Mouse (Mus musculus) urinary bladder, postnatal 36 days (tissue): Measurements from ENCODE around the gene Clcn3.
"Not testable (repeated sequence)": the region's sequence is repeated elsewhere in the genome, so short reads cannot be mapped to it uniquely, and the experiment has no call there.

Experiments used
- DNase-seq, 2 experiments: peaks; one replicate each; pipeline ENCODE4 v3.0.0; 2022; ENCODE audit warnings: low spot score in 2 of 2, mixed read lengths in 1 of 2

Clcn3 gene

DNA sequence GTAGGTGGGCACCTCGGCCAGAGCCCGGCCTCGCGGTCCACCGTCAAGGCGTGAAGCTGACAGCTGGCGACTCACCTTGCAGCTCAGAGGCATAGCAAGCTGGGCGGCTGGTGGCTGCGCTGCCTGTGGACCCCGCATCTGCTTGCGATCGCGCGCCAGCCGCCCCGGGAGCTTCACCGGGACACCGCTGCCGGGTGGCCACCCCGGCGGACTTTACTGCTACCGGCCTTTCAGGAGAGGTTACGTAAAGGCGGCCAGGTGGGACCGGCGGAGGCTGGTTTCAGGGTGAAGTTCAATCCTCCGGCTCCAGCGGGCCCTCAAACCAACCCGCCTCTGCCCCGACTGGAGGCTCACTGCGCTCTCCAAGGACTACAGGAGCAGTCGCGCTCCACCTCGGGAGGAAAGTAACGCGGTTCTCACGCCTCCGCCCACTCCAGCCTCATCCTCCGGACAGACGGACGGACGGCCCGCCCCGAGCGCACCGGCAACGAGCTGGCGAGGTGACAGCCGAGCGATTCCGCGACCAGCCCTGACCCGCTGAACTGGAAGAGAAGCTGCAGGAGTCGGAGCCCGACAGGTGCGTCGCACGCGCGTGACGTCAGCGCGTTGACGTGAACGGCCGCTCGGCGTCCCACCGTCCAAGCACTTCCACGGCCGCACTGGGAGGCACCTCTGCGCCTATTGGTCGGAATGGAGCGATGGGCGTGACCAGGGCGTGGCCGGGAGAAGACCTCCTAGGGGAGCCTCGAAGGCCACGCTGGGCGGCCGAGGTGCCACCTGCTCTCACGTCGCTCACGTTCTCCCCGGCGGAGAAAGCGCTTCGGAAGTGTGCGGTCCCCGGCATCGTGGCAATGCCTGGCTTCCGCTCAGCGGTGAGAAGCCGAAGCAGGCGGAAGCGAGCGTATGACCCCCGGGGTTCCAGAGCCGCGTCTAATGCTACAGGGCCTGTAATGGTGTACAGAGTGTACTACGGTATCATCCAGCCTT, at the start of gene Clcn3:
TSS of gene Clcn3 (minus strand) at position 600 of the 987 bp plus-strand sequence.
- DNase-seq: peak; percentile 93 to 97

GRCm38 (mm10) chr8:60996468-60996867, 13.4 kb upstream of the Clcn3 start:
- no peak for DNase-seq

- DNase-seq: no peak
These were observed 10.5 kb upstream of the Clcn3 start for GRCm38 (mm10) chr8:60993639-60993986.

- peak; percentile 94 to 98 for DNase-seq
These were observed 10.0 kb upstream of the Clcn3 start, which contains the start of gene Nek1 for GRCm38 (mm10) chr8:60992910-60993638. TSS of gene Nek1 (plus strand) at chr8:60993195.

DNA sequence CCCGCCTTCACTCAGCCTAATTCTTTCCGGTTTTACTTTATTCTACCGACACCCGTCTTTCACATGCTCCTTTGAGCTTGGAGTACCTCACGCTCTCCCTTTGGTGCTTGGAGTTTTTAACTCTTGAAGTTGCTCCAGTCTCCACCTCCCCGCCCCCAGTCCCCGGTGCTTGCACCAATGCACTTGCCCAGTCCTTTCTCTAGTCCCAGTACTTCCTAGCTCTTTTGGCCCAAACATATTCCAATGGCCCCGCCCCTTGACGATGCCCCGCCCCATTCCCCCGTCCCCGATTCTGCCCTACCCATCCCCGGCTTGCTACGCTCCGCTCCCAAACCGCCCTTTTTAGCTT, 9.4 kb upstream of the Clcn3 start:
- peak; percentile 72 to 77 for DNase-seq

GRCm38 (mm10) chr8:60984260-60985010, 1.3 kb upstream of the Clcn3 start:
- DNase-seq: not testable (repeated sequence)

- peak; percentile 69 to 80 for DNase-seq
These were observed 584 bp upstream of the Clcn3 start for GRCm38 (mm10) chr8:60983688-60984079.

- DNase-seq: no peak
These were observed 1.7 kb downstream of the Clcn3 start for GRCm38 (mm10) chr8:60981388-60981787.

GRCm38 (mm10) chr8:60978496-60978895, 4.6 kb downstream of the Clcn3 start:
- no peak for DNase-seq

- no peak for DNase-seq
These were observed 6.3 kb downstream of the Clcn3 start for GRCm38 (mm10) chr8:60976818-60977217.

DNA sequence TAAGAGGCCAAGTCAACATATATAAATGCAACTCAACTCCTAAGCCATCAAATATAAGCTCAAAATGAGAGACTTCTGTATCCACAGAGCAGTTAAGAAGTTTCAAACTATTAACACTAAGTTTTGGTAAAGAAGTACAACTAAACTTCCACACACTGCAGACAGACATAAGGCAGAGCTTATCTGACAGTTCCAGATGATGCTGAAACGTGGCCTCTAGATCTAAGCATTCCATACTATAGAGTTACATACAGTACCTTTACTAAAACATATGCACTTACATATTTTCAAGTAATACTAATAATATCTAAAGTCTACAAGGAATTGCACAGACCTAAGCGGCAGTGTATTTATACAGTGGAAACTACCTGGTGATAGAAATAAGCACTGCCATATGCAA, 8.3 kb downstream of the Clcn3 start:
- DNase-seq: no peak

- no peak for DNase-seq
These were observed 9.7 kb downstream of the Clcn3 start for GRCm38 (mm10) chr8:60973448-60973847.

- DNase-seq: no peak
These were observed 11.3 kb downstream of the Clcn3 start for GRCm38 (mm10) chr8:60971808-60972207.

DNA sequence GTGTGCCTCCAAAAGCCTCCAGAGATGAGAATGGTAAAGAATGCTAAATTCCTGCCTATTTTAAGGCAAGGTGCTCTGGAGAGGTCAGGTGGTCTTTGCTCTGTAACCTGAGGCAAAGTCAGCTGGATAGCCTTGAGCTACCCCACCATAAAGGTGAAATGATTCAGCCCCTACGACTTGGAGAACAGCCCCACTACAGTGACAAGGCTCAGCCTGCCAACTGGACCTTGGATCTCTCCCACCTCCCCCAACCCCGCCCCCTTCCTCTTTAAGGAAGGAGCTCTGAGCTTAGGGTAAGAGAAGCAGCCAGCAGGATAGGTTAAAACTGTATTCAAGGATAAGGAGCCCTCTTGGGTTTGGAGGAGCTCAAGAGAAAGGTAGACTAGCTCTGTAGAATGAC, 14.0 kb downstream of the Clcn3 start:
- DNase-seq: no peak

DNA sequence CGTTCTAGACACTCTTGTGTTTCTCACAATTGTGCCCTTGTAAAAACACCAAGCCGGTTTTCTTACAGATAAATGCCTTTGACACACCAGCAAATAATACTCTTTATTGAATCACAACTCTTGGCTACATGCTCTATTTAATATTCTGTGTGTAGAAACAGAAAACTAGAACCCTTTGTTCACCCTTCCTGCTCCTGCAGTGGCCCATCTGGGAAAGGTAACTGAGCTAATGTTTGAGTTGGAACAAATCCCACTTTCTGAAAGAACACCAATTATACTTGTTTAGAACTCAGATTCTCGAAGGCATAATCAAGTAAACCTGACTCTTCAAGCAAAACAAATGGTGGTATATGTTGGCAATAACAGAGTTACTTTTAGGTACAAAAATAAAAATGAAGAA, 17.4 kb downstream of the Clcn3 start:
- no peak for DNase-seq

DNA sequence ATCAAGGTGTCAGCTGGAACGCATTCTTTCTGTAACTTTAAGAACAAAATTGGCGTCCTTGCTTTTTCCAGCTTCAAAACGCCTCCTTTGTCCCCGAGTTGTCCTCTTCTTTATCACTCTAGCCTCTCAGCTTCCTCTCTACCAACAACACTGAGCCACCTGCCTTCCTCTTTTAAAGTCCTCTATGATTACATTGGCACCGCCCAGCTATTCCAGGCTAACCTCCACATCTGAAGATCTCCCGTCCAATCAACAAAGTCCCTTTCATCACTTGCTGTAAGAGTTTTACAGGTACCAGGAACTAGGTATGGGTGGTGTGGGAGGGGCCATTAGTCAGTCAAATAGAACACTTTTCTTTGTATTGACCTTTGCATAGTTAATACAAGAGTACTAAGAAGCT, 17.8 kb downstream of the Clcn3 start:
- no peak for DNase-seq

DNA sequence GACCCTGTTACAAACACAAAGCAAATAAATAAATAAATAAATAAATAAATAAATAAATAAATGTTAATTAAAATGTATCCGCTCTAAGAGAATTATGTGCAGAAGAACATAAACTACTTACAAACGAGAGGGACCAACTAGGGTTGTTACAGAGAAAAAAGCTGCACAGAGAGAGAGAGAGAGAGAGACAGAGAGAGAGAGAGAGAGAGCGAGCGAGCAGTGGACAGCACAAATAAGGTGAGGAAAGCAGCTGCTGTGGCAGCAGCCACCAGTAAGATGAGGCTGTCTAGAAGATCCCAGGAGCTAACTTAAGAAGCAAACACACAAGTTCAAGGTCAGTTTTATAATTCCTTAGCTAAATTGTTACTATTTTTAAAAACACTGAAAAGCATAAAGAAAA, 18.6 kb downstream of the Clcn3 start:
- no peak for DNase-seq

DNA sequence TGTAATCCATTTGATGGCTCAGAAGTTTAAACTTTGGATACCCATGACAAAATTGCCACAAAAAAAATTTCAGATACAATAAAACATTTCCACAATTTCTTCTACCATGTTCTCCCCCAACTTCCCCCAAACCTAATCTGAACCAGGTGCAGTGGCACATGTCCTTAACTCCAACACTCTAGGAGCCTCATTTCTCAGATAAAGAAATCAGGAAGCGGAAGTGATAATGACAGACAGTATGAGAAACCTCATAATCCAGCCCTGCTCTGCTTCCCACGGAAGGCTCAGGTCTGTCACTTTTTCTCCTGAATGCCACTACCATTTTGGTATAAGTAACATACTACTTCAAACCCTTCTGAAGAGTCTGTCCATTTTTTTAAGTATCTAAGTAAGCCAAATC, 19.2 kb downstream of the Clcn3 start:
- DNase-seq: no peak

- DNase-seq: no peak
These were observed 20.3 kb downstream of the Clcn3 start for GRCm38 (mm10) chr8:60962763-60963162.

DNA sequence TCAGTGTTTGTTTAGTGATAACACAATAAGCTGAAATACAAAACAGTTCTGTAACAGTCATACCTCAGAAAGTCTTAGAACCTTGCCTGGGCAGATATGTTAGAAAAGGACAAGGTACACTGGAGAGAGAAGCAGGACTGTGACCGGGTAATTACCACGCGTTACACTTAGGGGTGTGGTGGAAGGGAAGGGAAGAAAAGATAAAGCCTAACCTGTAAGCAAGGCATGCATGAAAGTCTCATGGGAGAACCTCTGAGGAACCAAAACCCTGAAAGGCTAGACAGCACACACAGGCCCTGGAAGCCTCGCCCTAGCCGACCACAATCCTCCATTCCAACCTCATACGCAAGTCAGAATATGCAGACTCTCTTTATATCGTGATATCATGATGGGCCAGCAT, 26.3 kb downstream of the Clcn3 start:
- DNase-seq: no peak

DNA sequence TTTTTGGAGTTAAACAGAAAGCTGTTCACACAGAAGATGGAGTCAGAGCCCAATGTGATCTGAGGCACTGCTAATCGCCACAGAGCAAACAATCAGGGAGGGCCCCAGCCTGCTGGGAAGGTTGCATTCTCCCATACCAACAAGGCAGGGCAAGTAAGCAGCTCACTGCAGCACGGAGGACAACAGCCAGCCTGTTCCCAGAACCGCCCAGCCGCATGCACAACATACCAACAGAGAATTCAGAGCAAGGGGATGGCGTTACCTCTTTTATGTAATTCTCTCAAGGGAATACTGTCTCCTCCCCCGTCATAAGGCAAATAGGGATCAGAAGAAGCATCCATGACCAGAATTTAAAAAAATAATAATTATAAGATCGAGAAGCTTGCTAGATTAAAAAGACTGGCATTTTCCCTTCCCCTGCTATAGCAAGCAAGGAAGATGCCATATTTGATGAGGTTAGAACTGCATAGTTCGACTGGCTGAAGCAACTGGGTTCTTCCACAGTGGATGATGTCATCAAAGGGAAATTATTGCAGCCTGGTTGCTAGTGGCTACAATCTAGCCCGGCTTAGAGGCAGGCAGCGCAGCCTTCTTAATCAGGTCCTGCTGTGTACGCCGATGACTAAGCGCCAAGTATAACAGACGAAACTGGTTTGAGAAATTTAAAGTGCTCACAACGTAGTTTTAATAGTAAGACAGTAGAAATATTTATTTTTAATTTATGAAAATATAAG, 28.7 kb downstream of the Clcn3 start:
- peak; percentile 60 to 79 for DNase-seq
